Mouse (Mus musculus) MEL (cell line): ENCODE data around the gene Fbxo6. TPM values are rescaled to one million over a fixed set of nuclear protein-coding genes. Genes with fewer than 3 reads are reported as not detected.

Experiments
- DNase-seq: peaks from one replicate; pipeline ENCODE4 v3.0.0; 2011; ENCODE audit warnings: low read depth, low spot score
- H3K27ac ChIP-seq: 2 replicates; pipeline ENCODE4 v1.5.1; 2012; ENCODE audit warnings: low read depth, mild to moderate bottlenecking, control low read depth, low read length, moderate library complexity; ENCODE audit not compliant: control insufficient read depth
- H3K27me3 ChIP-seq, 2 experiments: fragments of 150-350 bp in 1 of 2; sonication (generic) in 1 of 2; 2 replicates each; pipeline ENCODE4 v1.6.1; 2012; ENCODE audit warnings: low read length in 2 of 2, mild to moderate bottlenecking in 2 of 2, improper control_type of control experiment in 1 of 2, moderate library complexity in 1 of 2; ENCODE audit not compliant: insufficient read depth in 2 of 2, control insufficient read depth in 1 of 2
- H3K36me3 ChIP-seq, 2 experiments: 2 replicates each; pipeline ENCODE4 v1.6.1; 2012 to 2014; ENCODE audit warnings: low read length in 2 of 2, improper control_type of control experiment in 1 of 2, inconsistent platforms in 1 of 2, mild to moderate bottlenecking in 1 of 2; ENCODE audit not compliant: insufficient read depth in 2 of 2, control insufficient read depth in 1 of 2
- H3K4me1 ChIP-seq, 2 experiments: fragments of 150-350 bp in 1 of 2; sonication (generic) in 1 of 2; 2 replicates each; pipeline ENCODE4 v1.6.1; 2012; ENCODE audit warnings: low read length in 2 of 2, improper control_type of control experiment in 1 of 2, mild to moderate bottlenecking in 1 of 2; ENCODE audit not compliant: insufficient read depth in 2 of 2, control insufficient read depth in 1 of 2
- H3K4me3 ChIP-seq, 2 experiments: fragments of 150-350 bp in 1 of 2; sonication (generic) in 1 of 2; 2 replicates each; pipeline ENCODE4 v1.5.1; 2012; ENCODE audit warnings: low read depth in 2 of 2, low read length in 2 of 2, mild to moderate bottlenecking in 2 of 2, moderate library complexity in 2 of 2, control low read depth in 1 of 2, improper control_type of control experiment in 1 of 2; ENCODE audit not compliant: control insufficient read depth in 1 of 2, insufficient read depth in 1 of 2
- H3K79me2 ChIP-seq: 2 replicates; pipeline ENCODE4 v1.6.1; 2012; ENCODE audit warnings: mild to moderate bottlenecking, low read length, moderate library complexity; ENCODE audit not compliant: control insufficient read depth, poor library complexity, insufficient read depth
- H3K9ac ChIP-seq: 2 replicates; pipeline ENCODE4 v1.6.1; 2012; ENCODE audit warnings: low read depth, mild to moderate bottlenecking, control low read depth, low read length, moderate library complexity; ENCODE audit not compliant: control insufficient read depth, poor library complexity, severe bottlenecking
- H3K9me3 ChIP-seq: fragments of 150-350 bp; sonication (generic); replicated peaks from 2 replicates; pipeline ENCODE4 v1.6.1; 2012; ENCODE audit warnings: mild to moderate bottlenecking, low read length, improper control_type of control experiment, moderate library complexity; ENCODE audit not compliant: insufficient read depth
- CHD1 ChIP-seq: IDR thresholded peaks from 2 replicates; pipeline ENCODE4 v1.6.1; 2012; ENCODE audit warnings: low read depth, mild to moderate bottlenecking, inconsistent platforms, low read length, improper control_type of control experiment
- CTCF ChIP-seq, 3 experiments: IDR thresholded peaks in 2 of 3; conservative IDR thresholded peaks in 1 of 3; 2 replicates each; pipeline ENCODE4 v1.5.1; 2011 to 2012; ENCODE audit warnings: low read length in 3 of 3, low read depth in 2 of 3, mild to moderate bottlenecking in 2 of 3, improper control_type of control experiment in 1 of 3, inconsistent platforms in 1 of 3, mixed read lengths in 1 of 3, moderate library complexity in 1 of 3; ENCODE audit not compliant: control insufficient read depth in 1 of 3, insufficient read depth in 1 of 3, poor library complexity in 1 of 3, severe bottlenecking in 1 of 3
- E2F4 ChIP-seq: IDR thresholded peaks from 2 replicates; pipeline ENCODE4 v1.6.1; 2011; ENCODE audit warnings: low read depth, low read length, improper control_type of control experiment, borderline replicate concordance
- ELF1 ChIP-seq: IDR thresholded peaks from 2 replicates; pipeline ENCODE4 v1.6.1; 2014; ENCODE audit warnings: low read depth, mild to moderate bottlenecking, inconsistent platforms, low read length, improper control_type of control experiment, moderate library complexity
- EP300 ChIP-seq, 2 experiments: IDR thresholded peaks; 2 replicates each; pipeline ENCODE4 v1.6.1; 2011; ENCODE audit warnings: improper control_type of control experiment in 2 of 2, low read length in 2 of 2, low read depth in 1 of 2, mild to moderate bottlenecking in 1 of 2
- HCFC1 ChIP-seq: IDR thresholded peaks from 2 replicates; pipeline ENCODE4 v1.6.1; 2012; ENCODE audit warnings: low read depth, mild to moderate bottlenecking, inconsistent platforms, low read length, improper control_type of control experiment, moderate library complexity
- JUND ChIP-seq: IDR thresholded peaks from 2 replicates; pipeline ENCODE4 v1.6.1; 2011; ENCODE audit warnings: low read depth, mild to moderate bottlenecking, improper control_type of control experiment, low read length
- KAT2A ChIP-seq: conservative IDR thresholded peaks from 2 replicates; pipeline ENCODE4 v1.6.1; 2012; ENCODE audit warnings: low read depth, low read length, improper control_type of control experiment, inconsistent platforms
- MAX ChIP-seq: IDR thresholded peaks from 2 replicates; pipeline ENCODE4 v1.6.1; 2011; ENCODE audit warnings: low read length, improper control_type of control experiment
- MAZ ChIP-seq: IDR thresholded peaks from 2 replicates; pipeline ENCODE4 v1.6.1; 2012; ENCODE audit warnings: low read depth, mild to moderate bottlenecking, inconsistent platforms, low read length, improper control_type of control experiment
- MEF2A ChIP-seq: IDR thresholded peaks from 2 replicates; pipeline ENCODE4 v1.6.1; 2014; ENCODE audit warnings: low read depth, mild to moderate bottlenecking, inconsistent platforms, low read length, improper control_type of control experiment; ENCODE audit not compliant: poor library complexity, insufficient replicate concordance, severe bottlenecking; ENCODE audit errors: extremely low read depth
- MXI1 ChIP-seq: IDR thresholded peaks from 2 replicates; pipeline ENCODE4 v1.6.1; 2011; ENCODE audit warnings: mild to moderate bottlenecking, low read depth, low read length, improper control_type of control experiment
- NRF1 ChIP-seq: IDR thresholded peaks from 2 replicates; pipeline ENCODE4 v1.6.1; 2014; ENCODE audit warnings: low read depth, mild to moderate bottlenecking, inconsistent platforms, low read length, improper control_type of control experiment, moderate library complexity; ENCODE audit not compliant: poor library complexity, insufficient read depth, severe bottlenecking
- RCOR1 ChIP-seq: IDR thresholded peaks from 2 replicates; pipeline ENCODE4 v1.6.1; 2012; ENCODE audit warnings: low read depth, mild to moderate bottlenecking, inconsistent platforms, low read length, improper control_type of control experiment
- TBP ChIP-seq: IDR thresholded peaks from 2 replicates; pipeline ENCODE4 v1.8.0; 2011; ENCODE audit warnings: low read depth, low read length, improper control_type of control experiment
- UBTF ChIP-seq: IDR thresholded peaks from 2 replicates; pipeline ENCODE4 v1.6.1; 2012; ENCODE audit warnings: low read depth, mild to moderate bottlenecking, inconsistent platforms, low read length, improper control_type of control experiment, moderate library complexity, borderline replicate concordance; ENCODE audit not compliant: insufficient read depth
- USF1 ChIP-seq: IDR thresholded peaks from 2 replicates; pipeline ENCODE4 v1.6.1; 2014; ENCODE audit warnings: low read depth, mild to moderate bottlenecking, inconsistent platforms, low read length, improper control_type of control experiment, moderate library complexity
- USF2 ChIP-seq, 2 experiments: IDR thresholded peaks; 2 replicates each; pipeline ENCODE4 v1.6.1; 2011 to 2012; ENCODE audit warnings: improper control_type of control experiment in 2 of 2, low read length in 2 of 2, borderline replicate concordance in 1 of 2, inconsistent platforms in 1 of 2, low read depth in 1 of 2, mild to moderate bottlenecking in 1 of 2; ENCODE audit not compliant: insufficient read depth in 1 of 2
- ZC3H11A ChIP-seq: IDR thresholded peaks from 2 replicates; pipeline ENCODE4 v1.6.1; 2012; ENCODE audit warnings: low read depth, mild to moderate bottlenecking, inconsistent platforms, low read length, improper control_type of control experiment
- ZKSCAN1 ChIP-seq: IDR thresholded peaks from 2 replicates; pipeline ENCODE4 v1.6.1; 2012; ENCODE audit warnings: low read depth, mild to moderate bottlenecking, inconsistent platforms, low read length, improper control_type of control experiment, moderate library complexity
- polyA plus RNA-seq, 2 experiments: library from polyadenylated mRNA; stranded (reverse) in 1 of 2; unstranded in 1 of 2; fragments of >175 nt in 1 of 2; fragments of >200 nt in 1 of 2; gene quantifications; 2 replicates each; pipeline versions ENCODE4 v1.2.1 to v1.2.4; 2012; ENCODE audit warnings: low replicate concordance in 2 of 2, low read depth in 1 of 2; ENCODE audit not compliant: insufficient read length in 2 of 2, insufficient read depth in 1 of 2, missing spikeins in 1 of 2
- total RNA-seq: library from RNA; depleted of rRNA; stranded (reverse); fragments of 300-350 nt; gene quantifications from 2 replicates; pipeline ENCODE4 v1.2.3, GENCODE M21; 2012

The Fbxo6 gene
- total and polyA plus RNA-seq, 3 experiments, result 37.3 to 62.6 TPM; not detected in 1

GRCm38 (mm10) chr4:148160436-148161390 lies 8.8 kb upstream of the Fbxo6 start, which contains the start of the genes Fbxo44 and Fbxo2:
TSS of gene Fbxo44 (minus strand) at chr4:148160482.
TSS of gene Fbxo2 (plus strand) at chr4:148160621.
- H3K4me3 ChIP-seq, result peak within 1 kb of the TSS; percentile 80 to 93
- H3K4me1 ChIP-seq, result peaks cover 0 to 3% of the 10 kb centered on the region in 2 experiments; a peak in 2 of 4 replicates
- H3K36me3 ChIP-seq, result no peaks in the 10 kb centered on the region
- no peak within 1 kb of the TSS for H3K27ac ChIP-seq
- no peaks in the 10 kb centered on the region; the same call in 1 of the 2 replicates for H3K79me2 ChIP-seq
- peak within 1 kb of the TSS; percentile 77 for H3K9ac ChIP-seq
- H3K9me3 ChIP-seq, result no peaks in the 10 kb centered on the region
- TF ChIP-seq USF1, result no peak
- no peak for TF ChIP-seq ZKSCAN1
- no peak for TF ChIP-seq NRF1
- TF ChIP-seq JUND, result no peak
- no peak for TF ChIP-seq MXI1
- TF ChIP-seq ZC3H11A, result no peak
- no peak for TF ChIP-seq MAZ
- no peak for TF ChIP-seq RCOR1
- TF ChIP-seq USF2 (IDR thresholded peaks at IDR 0.05; ENCODE audit: borderline replicate concordance in 1 of 2, insufficient read depth in 1 of 2, low read depth in 1 of 2, low read length in 2 of 2), result no peak
- TF ChIP-seq TBP, result no peak
- no peak for TF ChIP-seq KAT2A
- TF ChIP-seq MEF2A, result no peak
- TF ChIP-seq CHD1, result no peak
- TF ChIP-seq CTCF (IDR thresholded peaks at IDR 0.05 in 2 of 3, conservative IDR thresholded peaks at IDR 0.05 in 1 of 3; ENCODE audit: control insufficient read depth in 1 of 3, insufficient read depth in 1 of 3, low read depth in 2 of 3, low read length in 3 of 3, poor library complexity in 1 of 3, severe bottlenecking in 1 of 3), result no peak
- TF ChIP-seq ELF1, result no peak
- TF ChIP-seq EP300 (IDR thresholded peaks at IDR 0.05; ENCODE audit: low read depth in 1 of 2, low read length in 2 of 2), result no peak
- TF ChIP-seq UBTF, result no peak
- TF ChIP-seq MAX, result no peak
- TF ChIP-seq HCFC1, result no peak
- TF ChIP-seq E2F4, result no peak
- DNase-seq, result no peak
- H3K27me3 ChIP-seq, result no peaks in the 10 kb centered on the region; a peak in 1 of 4 replicates
